Mouse (Mus musculus): ENCODE measurements around the gene Cfdp1.

DNA sequence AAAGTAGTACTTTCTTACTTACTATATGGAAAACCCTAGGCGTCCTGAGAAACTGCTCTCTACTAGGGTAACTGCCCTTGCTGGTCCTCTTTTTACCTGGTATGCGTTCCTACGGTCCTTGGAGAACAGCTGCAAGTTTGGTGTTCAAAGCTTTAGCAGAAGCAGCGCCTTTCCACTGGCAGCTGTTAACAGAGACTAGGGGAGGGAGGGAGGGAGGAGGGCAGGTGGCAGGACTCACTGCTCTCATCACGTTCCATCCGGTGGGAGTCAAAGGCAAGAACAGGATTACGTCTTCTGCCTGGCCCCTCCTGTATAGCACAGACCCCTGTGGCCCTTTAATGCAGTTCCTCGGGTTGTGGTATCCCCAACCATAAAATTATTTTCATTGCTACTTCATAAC is 50.7 kb downstream of the Cfdp1 start:
- TF ChIP-seq GATA1 (IDR thresholded peaks at IDR 0.05; ENCODE audit: low read length) = no peak
- TF ChIP-seq TAL1 (IDR thresholded peaks at IDR 0.05; ENCODE audit: low read length) = no peak
